Mouse (Mus musculus) heart, embryonic 13.5 days (tissue): ENCODE measurements at regions not wholly inside any gene's neighbourhood (a gene's known extent, or its start where the extent isn't known, plus 50 kb on each side); places are given as distances from the start of the nearest gene placed in this dataset.
A peak's percentile ranks its signal among the peaks of the same experiment; 100 is the strongest.

Source experiments
- ATAC-seq: fragments of 200-750 bp; cut with Nextera tagmentation; 2 replicates; pipeline ENCODE4 v1.8.0; 2017; ENCODE audit warnings: moderate TSS enrichment; ENCODE audit not compliant: insufficient number of reproducible peaks, low FRiP score, low TSS enrichment; ENCODE audit errors: extremely low read depth
- H3K27ac ChIP-seq: fragments of 300-500 bp; sonication (generic); replicated peaks from 2 replicates; pipeline ENCODE4 v1.5.1; 2015; ENCODE audit warnings: moderate library complexity, mild to moderate bottlenecking, inconsistent platforms
- H3K27me3 ChIP-seq: fragments of 300-500 bp; sonication (generic); replicated peaks from 2 replicates; pipeline ENCODE4 v1.6.1; 2015; ENCODE audit warnings: mild to moderate bottlenecking, inconsistent platforms
- H3K36me3 ChIP-seq: fragments of 300-500 bp; sonication (generic); 2 replicates; pipeline ENCODE4 v1.6.1; 2015; ENCODE audit warnings: mild to moderate bottlenecking, inconsistent platforms
- H3K4me1 ChIP-seq: fragments of 300-500 bp; sonication (generic); 2 replicates; pipeline ENCODE4 v1.6.1; 2015; ENCODE audit warnings: inconsistent platforms
- H3K4me2 ChIP-seq: fragments of 300-500 bp; sonication (generic); 2 replicates; pipeline ENCODE4 v1.6.1; 2015; ENCODE audit warnings: inconsistent platforms, mild to moderate bottlenecking, moderate library complexity
- H3K4me3 ChIP-seq: fragments of 300-500 bp; sonication (generic); 2 replicates; pipeline ENCODE4 v1.5.1; 2015; ENCODE audit warnings: moderate library complexity, mild to moderate bottlenecking, inconsistent platforms
- H3K9ac ChIP-seq: fragments of 300-500 bp; sonication (generic); 2 replicates; pipeline ENCODE4 v1.6.1; 2015; ENCODE audit warnings: inconsistent platforms, mild to moderate bottlenecking, moderate library complexity
- H3K9me3 ChIP-seq: fragments of 300-500 bp; sonication (generic); 2 replicates; pipeline ENCODE4 v1.6.1; 2016; ENCODE audit warnings: inconsistent platforms
- WGBS: fragments of 180-500 bp; shearing (Covaris S2); methylation state at CpG from one replicate; pipeline ENCODE4 v1.1.7; 2015; ENCODE audit warnings: mixed read lengths; 5-methylcytosine and 5-hydroxymethylcytosine counted together

DNA sequence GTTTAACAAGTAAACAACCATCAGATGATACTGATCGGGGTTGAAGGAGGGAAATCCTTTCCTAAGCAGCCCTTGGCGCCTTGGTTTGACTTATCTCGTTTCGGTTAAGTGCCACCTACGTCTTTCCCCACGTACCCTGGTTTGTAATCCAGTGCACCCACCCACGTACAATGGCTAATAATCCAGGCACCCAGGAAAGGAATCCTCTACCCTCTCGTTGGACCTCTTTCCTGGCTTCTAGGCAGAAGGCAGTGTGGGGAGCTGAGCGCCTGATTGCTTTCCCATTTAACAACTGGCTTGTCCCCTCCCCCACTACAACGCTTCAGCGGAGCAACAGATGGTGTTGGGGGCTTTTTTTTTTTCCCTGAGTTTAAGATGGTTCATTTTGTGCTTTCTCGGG is 789.6 kb upstream of the Car8 start:
- under 1% methylated on average over 12 of the region's 12 CpGs for WGBS
- ATAC-seq = no peak
- H3K27ac ChIP-seq = 0 out of 2 replicates have a peak overlapping the region, but pooled peaks have one; percentile 40

DNA sequence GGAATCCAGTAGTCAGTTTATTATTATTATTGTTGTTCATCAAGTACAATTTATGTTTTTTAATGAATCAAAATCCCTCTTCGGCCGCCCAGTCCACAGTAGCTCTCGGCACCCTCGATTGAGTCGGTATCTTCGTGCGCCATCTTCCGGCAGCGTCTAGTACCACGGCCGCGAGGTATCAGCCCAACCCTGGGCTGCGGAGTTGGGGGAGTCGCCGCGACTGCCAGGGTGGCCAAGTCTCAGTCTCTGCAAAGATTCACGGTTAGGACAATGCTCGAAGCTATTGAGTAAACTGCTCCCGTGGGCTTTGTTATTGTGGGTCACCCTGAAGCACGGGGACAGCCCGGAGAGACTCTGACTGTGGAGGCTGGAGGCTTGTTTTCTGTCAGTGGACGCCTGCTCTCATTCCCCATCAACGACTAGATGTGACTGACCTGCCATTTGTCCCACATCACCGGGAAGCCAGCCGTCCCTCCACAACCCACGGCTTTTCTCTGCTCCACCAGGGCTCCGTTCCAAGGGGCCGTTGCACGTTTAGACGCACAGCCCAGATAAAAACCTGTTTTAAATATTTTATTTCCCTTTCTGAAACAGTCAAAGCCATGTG is 789.1 kb upstream of the Car8 start:
- Histone ChIP-seq H3K4me1 (peaks cover 21% of the 10 kb centered on the region), H3K9me3 (no peaks in the 10 kb centered on the region), H3K9ac (peak overlapping the region; percentile 74), H3K27me3 (no peaks in the 10 kb centered on the region), H3K4me3 (peak overlapping the region; percentile 53), H3K36me3 (no peaks in the 10 kb centered on the region), H3K27ac (peak overlapping the region; percentile 40; the same call in 1 of the 2 replicates), H3K4me2 (peak overlapping the region; percentile 87)
- under 1% methylated on average over 30 of the region's 30 CpGs for WGBS
- peak; percentile 55 for ATAC-seq

More for the DNA sequence above, 789.6 kb upstream of the Car8 start:
- no peaks in the 10 kb centered on the region for H3K27me3 ChIP-seq
- peaks cover 18% of the 10 kb centered on the region for H3K4me1 ChIP-seq
- H3K9me3 ChIP-seq = no peaks in the 10 kb centered on the region
- H3K4me2 ChIP-seq = peak overlapping the region; percentile 87
- H3K9ac ChIP-seq = peak overlapping the region; percentile 74
- no peaks in the 10 kb centered on the region for H3K36me3 ChIP-seq
- H3K4me3 ChIP-seq = peak overlapping the region; percentile 53

DNA sequence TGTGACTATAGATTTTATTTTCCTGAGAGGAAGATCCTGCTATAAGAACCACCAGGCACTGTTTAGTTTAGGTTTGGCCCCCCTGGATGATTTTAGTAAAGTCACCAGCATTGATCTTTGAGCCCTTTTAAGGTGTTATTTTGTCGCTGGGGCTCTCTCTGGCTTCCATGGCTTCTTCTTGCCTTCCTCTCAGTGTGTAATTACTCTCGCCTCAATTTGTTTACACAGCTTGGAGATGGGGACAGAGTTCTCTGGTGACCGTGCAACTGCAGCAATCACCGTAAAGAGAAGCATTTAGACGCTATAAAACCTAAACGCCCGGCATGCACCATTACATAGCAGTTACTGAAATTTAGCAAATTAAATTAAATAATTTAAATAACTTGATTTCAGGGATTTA is 788.5 kb upstream of the Car8 start:
- 18% methylated on average over 7 of the region's 7 CpGs for WGBS
- ATAC-seq = no peak
- Histone ChIP-seq H3K27me3 (no peaks in the 10 kb centered on the region), H3K4me1 (peaks cover 26% of the 10 kb centered on the region), H3K9me3 (no peaks in the 10 kb centered on the region), H3K4me2 (peak overlapping the region; percentile 87), H3K27ac (no peak overlapping the region), H3K9ac (no peak overlapping the region), H3K4me3 (peak overlapping the region; percentile 53), H3K36me3 (no peaks in the 10 kb centered on the region)

DNA sequence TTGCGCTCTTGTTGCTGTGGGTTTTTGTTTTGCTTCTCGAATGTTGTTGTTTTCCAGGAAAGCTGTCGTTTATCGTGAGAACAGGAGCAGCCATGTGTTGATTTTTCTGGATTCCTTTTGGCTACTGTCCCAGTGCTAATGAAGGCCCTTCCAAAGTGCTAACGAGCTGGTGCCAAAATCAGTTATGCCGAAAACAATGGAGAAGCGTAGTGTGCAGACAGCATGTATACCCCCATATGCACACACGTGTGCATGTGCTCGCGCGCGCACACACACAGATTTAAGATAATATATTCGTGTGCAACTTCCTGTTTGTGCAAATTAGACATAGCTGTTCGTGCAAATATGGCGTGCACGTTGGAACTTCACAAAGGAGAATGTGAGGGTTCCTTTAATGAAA is 788.0 kb upstream of the Car8 start:
- Histone ChIP-seq H3K9ac (no peak overlapping the region), H3K27ac (no peak overlapping the region), H3K36me3 (no peaks in the 10 kb centered on the region), H3K9me3 (no peaks in the 10 kb centered on the region), H3K27me3 (no peaks in the 10 kb centered on the region), H3K4me1 (peaks cover 27% of the 10 kb centered on the region), H3K4me3 (no peak overlapping the region), H3K4me2 (no peak overlapping the region)
- no peak for ATAC-seq
- 65% methylated on average over 16 of the region's 16 CpGs for WGBS

DNA sequence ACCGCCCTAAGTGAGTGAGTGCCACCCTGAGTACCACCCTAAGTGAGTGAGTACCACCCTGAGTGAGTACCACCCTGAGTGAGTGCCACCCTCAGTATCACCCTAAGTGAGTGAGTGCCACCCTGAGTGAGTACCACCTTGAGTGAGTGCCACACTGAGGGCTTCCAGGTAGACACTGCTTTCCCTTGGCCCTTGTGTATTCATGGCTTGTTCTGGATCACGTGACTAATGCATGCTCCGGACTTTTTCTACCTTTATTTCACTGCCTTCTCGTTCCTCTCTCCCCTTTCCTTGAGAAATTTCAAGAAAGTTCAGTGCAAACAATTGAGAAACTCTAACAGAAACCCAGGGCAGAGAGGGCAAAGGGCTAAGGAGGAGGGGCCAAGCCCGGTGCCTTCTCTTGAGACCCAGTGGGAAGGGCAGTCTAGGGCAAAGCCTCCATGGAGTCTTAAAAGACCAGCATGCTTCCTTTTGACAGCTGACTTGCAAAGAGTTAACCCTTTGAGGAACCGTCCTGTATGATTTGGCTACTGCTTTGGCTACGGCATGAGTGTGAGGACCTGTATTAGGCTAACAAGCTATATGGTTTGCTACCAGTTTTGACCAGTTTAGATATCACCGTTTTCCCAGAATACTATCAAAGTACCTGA is 787.1 kb upstream of the Car8 start:
- Histone ChIP-seq H3K4me1 (peaks cover 27% of the 10 kb centered on the region), H3K9ac (no peak overlapping the region), H3K9me3 (no peaks in the 10 kb centered on the region), H3K27me3 (no peaks in the 10 kb centered on the region), H3K27ac (no peak overlapping the region), H3K4me3 (no peak overlapping the region), H3K4me2 (no peak overlapping the region), H3K36me3 (no peaks in the 10 kb centered on the region)
- no peak for ATAC-seq
- 65% methylated on average over 8 of the region's 8 CpGs for whole genome bisulfite sequencing

DNA sequence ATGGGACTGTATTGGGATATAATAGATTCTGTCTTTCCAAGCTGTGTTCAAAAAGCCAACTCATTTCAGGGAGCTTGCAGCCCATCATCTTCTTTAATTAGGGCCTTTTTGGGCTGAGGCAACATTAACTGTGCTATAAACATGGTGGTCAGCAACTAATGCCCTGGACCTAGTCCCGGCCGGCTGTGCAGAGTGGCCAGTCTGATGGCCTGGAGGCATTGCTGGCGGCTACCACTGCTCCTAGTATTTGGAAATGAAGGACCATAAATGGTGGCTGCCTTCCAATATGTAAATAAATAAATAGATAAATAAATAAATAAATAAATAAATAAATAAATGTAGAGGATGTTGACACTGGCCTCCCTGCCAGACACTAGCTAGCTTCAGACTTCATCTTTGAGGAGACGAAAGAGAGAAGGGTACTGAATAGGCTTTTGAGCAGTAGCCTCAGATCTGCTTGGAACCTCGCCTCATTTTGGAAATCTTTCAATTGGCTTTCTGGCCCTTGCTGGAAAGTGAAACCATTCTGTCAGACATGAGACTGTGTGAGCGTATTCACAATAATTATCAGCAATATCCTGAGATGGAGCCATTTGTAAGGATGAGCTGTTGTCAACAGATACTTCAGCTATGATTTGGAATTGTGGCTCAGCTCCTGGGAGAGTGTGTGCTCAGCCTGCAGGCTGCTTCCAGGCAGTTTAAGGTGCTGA is 785.5 kb upstream of the Car8 start:
- Histone ChIP-seq H3K27me3 (no peaks in the 10 kb centered on the region), H3K4me3 (no peak overlapping the region), H3K27ac (no peak overlapping the region), H3K4me2 (no peak overlapping the region), H3K4me1 (peaks cover 27% of the 10 kb centered on the region), H3K36me3 (no peaks in the 10 kb centered on the region), H3K9me3 (no peaks in the 10 kb centered on the region), H3K9ac (no peak overlapping the region)
- WGBS = 76% methylated on average over 6 of the region's 6 CpGs
- ATAC-seq = no peak

DNA sequence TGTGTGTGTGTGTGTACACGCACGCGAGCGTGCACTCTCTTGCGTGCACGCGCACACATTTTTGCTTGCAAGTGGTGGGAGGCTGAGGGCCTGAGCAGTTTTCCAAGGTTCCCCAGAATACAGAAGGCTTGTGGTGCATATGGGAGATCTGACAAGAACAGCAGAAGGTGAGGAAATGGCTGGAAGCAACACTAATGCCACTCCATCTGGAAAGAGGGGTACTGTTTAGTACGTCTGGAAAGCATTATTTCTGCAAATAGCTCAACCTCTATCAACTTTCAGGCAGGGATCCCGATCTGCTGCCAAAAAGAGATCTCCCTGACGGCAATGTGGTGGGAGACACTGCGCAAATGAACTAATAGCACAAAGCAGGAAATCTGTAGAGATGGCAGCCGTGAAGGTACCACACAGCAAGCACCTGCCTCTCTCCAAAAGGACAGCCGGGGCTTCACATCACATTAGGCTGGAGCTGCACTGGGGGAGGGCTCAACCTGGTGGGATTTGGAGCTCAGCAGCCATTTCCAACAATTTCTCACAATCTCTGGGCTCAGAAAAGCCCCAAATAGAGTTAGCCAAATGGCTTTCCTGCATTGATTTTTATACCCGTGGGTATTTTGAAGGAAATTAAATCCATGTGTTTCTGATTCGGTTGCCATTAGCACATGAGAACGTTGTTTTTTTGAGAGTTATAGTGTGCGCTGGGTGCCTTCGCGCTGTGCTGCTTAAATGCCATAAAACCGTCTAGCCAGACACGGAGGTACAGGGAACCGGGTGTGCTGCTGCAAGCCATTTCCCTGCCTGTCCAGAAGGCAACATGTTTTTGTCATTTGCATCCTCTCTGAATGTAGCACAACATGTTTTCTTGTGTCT is 780.6 kb upstream of the Car8 start:
- Histone ChIP-seq H3K36me3 (no peaks in the 10 kb centered on the region), H3K27ac (no peak overlapping the region), H3K9ac (no peak overlapping the region), H3K27me3 (no peaks in the 10 kb centered on the region), H3K4me1 (peaks cover 30% of the 10 kb centered on the region), H3K9me3 (no peaks in the 10 kb centered on the region), H3K4me2 (no peak overlapping the region), H3K4me3 (no peak overlapping the region)
- WGBS = 82% methylated on average over 22 of the region's 22 CpGs
- ATAC-seq = no peak

- no peak overlapping the region for H3K27ac ChIP-seq
- 92% methylated on average over 2 of the region's 2 CpGs for WGBS
- H3K9ac ChIP-seq = no peak overlapping the region
- no peaks in the 10 kb centered on the region for H3K36me3 ChIP-seq
- no peak for ATAC-seq
- H3K9me3 ChIP-seq = no peaks in the 10 kb centered on the region
- H3K4me1 ChIP-seq = peaks cover 30% of the 10 kb centered on the region
- no peak overlapping the region for H3K4me2 ChIP-seq
- H3K27me3 ChIP-seq = no peaks in the 10 kb centered on the region
- H3K4me3 ChIP-seq = no peak overlapping the region
Measured at GRCm38 (mm10) chr4:9018236-9018635, 779.4 kb upstream of the Car8 start.

- Histone ChIP-seq H3K9me3 (no peaks in the 10 kb centered on the region), H3K9ac (no peak overlapping the region; the same call in 1 of the 2 replicates), H3K27ac (peak overlapping the region; percentile 87), H3K4me2 (no peak overlapping the region), H3K36me3 (no peaks in the 10 kb centered on the region), H3K4me3 (no peak overlapping the region), H3K4me1 (peaks cover 28% of the 10 kb centered on the region), H3K27me3 (no peaks in the 10 kb centered on the region)
- WGBS = 59% methylated on average over 9 of the region's 9 CpGs
- no peak for ATAC-seq
Measured at GRCm38 (mm10) chr4:9016504-9017040, 777.7 kb upstream of the Car8 start.

GRCm38 (mm10) chr4:9015528-9016503 is 777.0 kb upstream of the Car8 start:
- peak overlapping the region; percentile 32; the same call in 1 of the 2 replicates for H3K4me2 ChIP-seq
- ATAC-seq = peak; percentile 33; the same call in 1 of the 2 replicates
- peak overlapping the region; percentile 58 for H3K9ac ChIP-seq

More at GRCm38 (mm10) chr4:9015528-9016503, 777.0 kb upstream of the Car8 start:
- no peak overlapping the region for H3K4me3 ChIP-seq
- H3K4me1 ChIP-seq = peaks cover 33% of the 10 kb centered on the region
- H3K9me3 ChIP-seq = no peaks in the 10 kb centered on the region
- 14% methylated on average over 14 of the region's 14 CpGs for WGBS
- H3K36me3 ChIP-seq = no peaks in the 10 kb centered on the region
- H3K27ac ChIP-seq = peak overlapping the region; percentile 87
- no peaks in the 10 kb centered on the region for H3K27me3 ChIP-seq
